Mouse (Mus musculus): ENCODE data around the gene Trabd2b.

DNA sequence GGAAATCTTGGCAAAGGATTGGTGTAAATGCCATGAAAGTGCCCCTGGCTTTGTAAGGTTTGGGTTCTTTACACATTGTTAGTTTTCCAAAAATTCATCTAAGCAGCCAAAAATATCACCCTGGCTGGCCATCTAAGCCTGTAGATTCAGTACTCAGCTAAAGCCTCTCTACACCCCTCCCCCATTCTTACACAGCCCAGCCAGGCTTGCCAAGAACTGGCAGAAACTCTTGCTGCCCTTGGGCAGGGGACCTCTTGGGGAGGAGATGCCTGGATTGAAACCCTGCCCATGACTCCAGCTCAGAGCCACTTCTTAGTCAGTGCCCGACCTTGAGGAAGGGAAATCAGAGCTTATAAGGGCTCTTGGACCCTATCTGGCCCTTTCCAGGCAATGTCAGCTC lies 207.6 kb downstream of the Trabd2b start:
- TF ChIP-seq POLR2A (IDR thresholded peaks at IDR 0.05; ENCODE audit: insufficient read depth, low read depth, low read length): no peak
- TF ChIP-seq CTCF (IDR thresholded peaks at IDR 0.05; ENCODE audit: insufficient read depth, low read depth, low read length): no peak
